Mouse (Mus musculus) neural tube, embryonic 11.5 days (tissue): Measurements from ENCODE around the gene Paxip1. TPM values are rescaled to one million over a fixed set of nuclear protein-coding genes. Genes with fewer than 3 reads are reported as not detected.
A peak's percentile ranks its signal among the peaks of the same experiment; 100 is the strongest.

Source experiments
- ATAC-seq: fragments of 200-750 bp; cut with Nextera tagmentation; 2 replicates; pipeline ENCODE4 v1.8.0; 2017; ENCODE audit warnings: moderate number of reproducible peaks, mild to moderate bottlenecking, moderate TSS enrichment, moderate library complexity; ENCODE audit not compliant: insufficient read depth, low FRiP score, low TSS enrichment
- DNase-seq: peaks from one replicate; pipeline ENCODE4 v3.0.0-alpha.2; 2015; ENCODE audit warnings: low spot score
- H3K27ac ChIP-seq: fragments of 300-500 bp; sonication (generic); 2 replicates; pipeline ENCODE4 v1.5.1; 2014; ENCODE audit warnings: low read depth, mild to moderate bottlenecking, low read length
- H3K27me3 ChIP-seq: fragments of 300-500 bp; sonication (generic); 2 replicates; pipeline ENCODE4 v1.6.1; 2014; ENCODE audit warnings: mild to moderate bottlenecking, low read length, mixed read lengths; ENCODE audit not compliant: control insufficient read depth, insufficient read depth
- H3K36me3 ChIP-seq: fragments of 300-500 bp; sonication (generic); 2 replicates; pipeline ENCODE4 v1.6.1; 2014; ENCODE audit warnings: mild to moderate bottlenecking, low read length, moderate library complexity, mixed read lengths; ENCODE audit not compliant: control insufficient read depth, insufficient read depth
- H3K4me1 ChIP-seq: fragments of 300-500 bp; sonication (generic); 2 replicates; pipeline ENCODE4 v1.6.1; 2014; ENCODE audit warnings: low read length, mixed read lengths; ENCODE audit not compliant: control insufficient read depth, insufficient read depth
- H3K4me2 ChIP-seq: fragments of 300-500 bp; sonication (generic); 2 replicates; pipeline ENCODE4 v1.6.1; 2014; ENCODE audit warnings: low read depth, mild to moderate bottlenecking, moderate library complexity
- H3K4me3 ChIP-seq: fragments of 300-500 bp; sonication (generic); 2 replicates; pipeline ENCODE4 v1.5.1; 2014; ENCODE audit warnings: low read depth, low read length
- H3K9ac ChIP-seq: fragments of 300-500 bp; sonication (generic); 2 replicates; pipeline ENCODE4 v1.6.1; 2014; ENCODE audit warnings: mild to moderate bottlenecking, low read length
- H3K9me3 ChIP-seq: fragments of 300-500 bp; sonication (generic); 2 replicates; pipeline ENCODE4 v1.6.1; 2016; ENCODE audit warnings: low read length; ENCODE audit not compliant: control insufficient read depth
- WGBS: fragments of 180-500 bp; shearing (Covaris S2); extraction: QIAGEN DNeasy Blood & Tissue Kit; methylation state at CpG from one replicate; pipeline ENCODE4 v1.1.7; 2014; 5-methylcytosine and 5-hydroxymethylcytosine counted together
- polyA plus RNA-seq: library from polyadenylated mRNA; unstranded; fragments of >200 nt; fragmentation: Nextera tagmentation; extraction: Ambion mirVana; gene quantifications from 2 replicates; pipeline ENCODE4 v1.2.1, GENCODE M21; 2014

Gene Paxip1
- polyA plus RNA-seq, result 51.9 and 53.2 TPM in 2 replicates

DNA sequence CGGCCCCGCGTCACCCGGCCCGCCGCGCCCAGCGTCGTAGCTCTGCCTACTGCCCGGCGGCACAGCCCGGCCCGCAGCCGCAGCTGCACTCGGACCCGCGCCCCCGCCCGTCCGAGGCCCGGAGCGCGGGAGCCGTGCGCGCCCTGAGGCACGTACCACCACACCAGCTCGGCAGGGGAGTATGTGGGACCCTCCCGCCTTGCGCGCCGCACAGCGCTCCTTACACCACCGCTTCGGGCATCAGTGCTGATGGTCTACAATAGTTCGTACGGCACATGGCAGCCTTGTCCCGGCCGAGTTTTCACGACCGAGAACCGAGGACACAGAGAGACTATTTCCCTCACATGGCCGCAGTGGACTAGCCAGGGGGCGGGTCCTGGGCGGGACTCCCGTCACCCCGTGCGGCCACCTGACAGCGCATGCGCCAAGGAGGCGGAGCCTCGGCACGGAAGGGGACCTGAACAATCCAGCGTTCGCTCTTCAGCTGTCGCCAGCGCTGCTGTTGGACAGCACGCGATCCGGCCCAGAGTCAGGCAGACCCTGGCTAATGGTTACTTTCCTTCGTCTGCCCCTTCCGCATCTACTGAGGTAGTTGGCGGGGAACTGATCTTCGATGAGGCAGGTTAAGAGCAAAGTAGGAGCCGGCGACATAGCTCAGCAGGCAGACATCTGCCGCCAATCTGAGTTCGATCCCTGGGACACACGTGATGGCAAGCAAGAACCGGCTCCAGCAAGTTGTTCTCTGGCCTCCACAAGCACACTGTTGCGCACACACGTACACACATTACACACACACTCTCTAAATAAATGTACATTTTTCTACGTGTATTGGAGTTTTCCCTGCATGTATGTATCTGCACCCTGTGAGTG, at the start of gene Paxip1:
Paxip1 (minus strand) TSS at position 389 of the 870 bp plus-strand sequence.
- Histone ChIP-seq H3K4me3 (peak within 1 kb of the TSS; percentile 76), H3K36me3 (peaks cover 11% of the 10 kb centered on the region), H3K27me3 (no peaks in the 10 kb centered on the region), H3K4me1 (peaks cover 11% of the 10 kb centered on the region), H3K4me2 (peak within 1 kb of the TSS; percentile 45), H3K9ac (peak within 1 kb of the TSS; percentile 78), H3K27ac (peak within 1 kb of the TSS; percentile 84), H3K9me3 (no peaks in the 10 kb centered on the region)
- DNase-seq (peak; percentile 98), ATAC-seq (peak; percentile 96)
- under 1% methylated on average over 73 of the region's 73 CpGs for WGBS

DNA sequence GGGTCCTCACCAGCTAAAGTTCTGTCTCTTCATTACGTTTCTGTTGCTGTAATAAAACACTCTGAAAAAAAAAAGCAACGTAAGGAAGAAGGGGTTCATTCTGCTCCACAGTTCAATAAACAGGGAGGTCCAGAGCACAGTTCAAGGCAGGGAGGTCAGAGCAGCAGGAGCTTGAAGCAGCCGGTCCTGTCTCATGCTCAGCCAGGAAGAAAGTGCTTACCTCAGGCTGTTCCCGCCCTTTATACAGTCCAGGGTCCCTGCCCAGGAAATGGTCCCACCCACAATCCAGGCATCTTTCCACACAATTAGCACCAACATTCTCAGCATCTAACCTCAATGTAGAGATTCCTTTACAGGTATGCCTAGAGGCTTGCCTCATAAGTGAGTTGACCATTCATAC, 46.6 kb upstream of the Paxip1 start:
- Histone ChIP-seq H3K27me3 (peaks cover 7% of the 10 kb centered on the region), H3K27ac (no peak overlapping the region), H3K36me3 (no peaks in the 10 kb centered on the region), H3K4me2 (no peak overlapping the region), H3K9ac (no peak overlapping the region), H3K4me3 (no peak overlapping the region), H3K9me3 (no peaks in the 10 kb centered on the region), H3K4me1 (no peaks in the 10 kb centered on the region)
- no peak for DNase-seq
- no peak for ATAC-seq
- WGBS, result 48% methylated on average over 4 of the region's 4 CpGs

DNA sequence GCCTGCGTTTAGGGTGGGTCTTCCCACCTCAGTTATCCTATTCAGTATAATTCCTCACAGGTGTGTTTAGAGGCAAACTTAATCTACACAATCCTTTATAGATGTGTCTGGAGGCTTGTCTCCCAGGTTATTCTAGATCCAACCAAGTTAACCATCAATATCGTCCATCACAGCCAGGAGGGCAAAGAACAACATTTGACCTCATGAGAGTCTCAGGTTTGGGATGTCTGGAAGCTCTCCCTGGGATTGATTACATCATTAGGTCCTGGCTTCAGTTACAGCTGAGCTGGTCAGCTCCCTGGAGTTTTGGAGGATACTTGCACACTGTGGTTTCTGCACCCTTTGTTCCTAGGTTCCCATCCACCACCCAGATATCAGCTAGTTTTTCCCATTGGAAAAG, 43.6 kb upstream of the Paxip1 start:
- no peak for ATAC-seq

DNA sequence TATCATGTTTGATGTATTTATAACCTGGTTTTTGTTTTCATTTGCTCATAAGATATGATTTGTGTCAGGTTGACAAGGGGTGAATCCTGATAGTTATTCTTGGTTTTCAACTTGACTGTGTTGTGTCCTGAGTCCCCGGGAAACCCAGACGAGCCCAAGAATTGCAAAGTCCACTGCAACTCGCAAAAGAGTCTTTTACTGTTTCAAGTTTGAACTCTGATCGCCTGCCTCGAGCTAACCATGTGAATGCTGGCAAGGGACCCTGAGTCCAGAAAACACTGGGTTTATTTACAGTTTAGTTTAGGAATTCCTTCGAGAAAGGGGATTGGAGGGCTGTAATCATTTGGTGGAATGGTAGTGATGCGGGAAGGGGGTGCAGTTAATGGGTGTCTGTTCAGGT, 36.5 kb upstream of the Paxip1 start:
- Histone ChIP-seq H3K9me3 (no peaks in the 10 kb centered on the region), H3K36me3 (no peaks in the 10 kb centered on the region), H3K4me3 (no peak overlapping the region), H3K9ac (no peak overlapping the region), H3K4me1 (no peaks in the 10 kb centered on the region), H3K27me3 (no peaks in the 10 kb centered on the region), H3K27ac (no peak overlapping the region), H3K4me2 (no peak overlapping the region)
- ATAC-seq (no peak), DNase-seq (no peak)
- 62% methylated on average over 7 of the region's 7 CpGs for WGBS

More for the DNA sequence above, 43.6 kb upstream of the Paxip1 start:
- no peak overlapping the region for H3K9ac ChIP-seq
- no peak overlapping the region for H3K27ac ChIP-seq
- 86% methylated on average over 2 of the region's 2 CpGs for WGBS
- no peaks in the 10 kb centered on the region for H3K9me3 ChIP-seq
- no peak for DNase-seq
- no peaks in the 10 kb centered on the region for H3K36me3 ChIP-seq
- no peak overlapping the region for H3K4me3 ChIP-seq
- H3K4me1 ChIP-seq, result no peaks in the 10 kb centered on the region
- H3K27me3 ChIP-seq, result no peaks in the 10 kb centered on the region
- no peak overlapping the region for H3K4me2 ChIP-seq

DNA sequence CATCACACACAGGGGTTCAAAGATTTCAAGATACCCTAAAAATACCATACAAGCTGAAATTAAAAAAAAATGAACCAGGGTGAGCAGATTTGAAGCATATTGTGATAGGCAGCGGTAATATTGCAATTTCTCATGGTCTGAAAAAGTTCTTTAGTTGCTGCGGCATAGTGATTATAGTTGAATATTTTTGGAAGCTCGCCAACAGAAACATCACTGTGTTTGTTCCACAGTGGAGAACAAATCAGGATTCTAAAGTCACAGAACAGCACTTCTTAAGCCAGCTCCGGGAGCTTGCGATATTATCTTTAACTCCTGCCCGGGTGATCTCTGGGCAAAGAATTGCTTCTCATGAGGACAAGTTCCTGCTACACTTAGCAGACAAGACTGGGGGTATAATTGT, 29.7 kb upstream of the Paxip1 start:
- no peak overlapping the region for H3K4me2 ChIP-seq
- H3K9me3 ChIP-seq, result no peaks in the 10 kb centered on the region
- H3K9ac ChIP-seq, result no peak overlapping the region
- no peaks in the 10 kb centered on the region for H3K4me1 ChIP-seq
- ATAC-seq (no peak), DNase-seq (no peak)
- no peak overlapping the region for H3K4me3 ChIP-seq
- no peaks in the 10 kb centered on the region for H3K36me3 ChIP-seq
- 88% methylated on average over 6 of the region's 6 CpGs for WGBS
- no peak overlapping the region for H3K27ac ChIP-seq
- no peaks in the 10 kb centered on the region for H3K27me3 ChIP-seq

DNA sequence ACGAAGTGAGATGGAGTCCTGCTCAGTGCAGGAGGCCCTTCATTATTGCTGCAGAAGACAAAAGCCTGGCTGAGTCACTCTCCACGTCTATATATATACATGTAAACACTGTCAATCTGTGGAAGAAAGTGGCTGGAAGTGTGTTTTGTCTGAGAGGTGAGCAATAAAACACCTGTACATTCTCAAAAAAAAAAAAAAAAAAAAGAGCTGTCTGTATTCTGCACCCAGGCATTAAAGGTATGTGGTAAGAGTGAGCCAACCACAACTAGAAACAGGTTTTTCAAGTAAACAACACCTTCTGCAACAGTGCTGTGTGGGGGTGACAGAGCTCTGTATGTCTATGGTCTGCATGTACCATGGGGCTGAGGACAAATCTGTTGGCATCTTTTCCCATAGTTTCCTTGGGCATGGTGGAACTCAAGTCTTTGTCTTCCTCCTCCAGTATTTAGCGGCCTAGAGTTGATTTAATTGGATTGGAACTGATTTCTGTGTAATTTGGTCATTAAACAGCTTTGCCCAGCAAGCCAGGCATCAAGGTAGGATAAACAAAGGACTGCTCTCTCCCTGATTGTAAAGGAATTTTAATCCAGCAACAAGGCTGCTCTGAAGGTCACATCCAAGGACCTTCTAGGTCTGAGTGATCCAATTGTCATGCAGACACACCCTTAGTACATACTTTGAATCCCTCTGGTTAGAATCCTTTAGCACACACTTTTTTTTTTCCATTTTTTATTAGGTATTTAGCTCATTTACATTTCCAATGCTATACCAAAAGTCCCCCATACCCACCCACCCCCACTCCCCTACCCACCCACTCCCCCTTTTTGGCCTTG, 27.6 kb upstream of the Paxip1 start:
- Histone ChIP-seq H3K4me3 (no peak overlapping the region), H3K27me3 (no peaks in the 10 kb centered on the region), H3K4me1 (no peaks in the 10 kb centered on the region), H3K9me3 (no peaks in the 10 kb centered on the region), H3K9ac (no peak overlapping the region), H3K36me3 (no peaks in the 10 kb centered on the region), H3K4me2 (no peak overlapping the region), H3K27ac (no peak overlapping the region)
- no peak for DNase-seq
- ATAC-seq, result no peak
- WGBS, result 64% methylated on average over 3 of the region's 3 CpGs

DNA sequence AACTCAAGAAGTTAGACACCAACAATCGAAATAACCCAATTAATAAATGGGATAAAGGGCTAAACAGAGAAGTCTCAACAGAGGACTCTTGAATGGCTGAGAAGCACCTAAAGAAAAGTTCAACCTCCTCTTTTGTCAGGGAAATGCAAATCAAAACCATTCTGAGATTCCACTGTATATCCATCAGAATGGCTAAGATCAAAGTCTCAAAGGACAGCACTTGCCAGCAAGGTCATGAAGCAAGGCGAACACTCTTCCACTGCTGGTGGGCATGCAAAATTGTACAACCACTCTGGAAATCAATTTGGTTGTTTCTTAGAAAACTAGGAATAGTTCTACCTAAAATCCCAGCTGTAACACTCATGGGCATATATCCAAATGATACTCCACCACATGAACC, 22.8 kb upstream of the Paxip1 start:
- ATAC-seq, result no peak
- Histone ChIP-seq H3K4me3 (no peak overlapping the region), H3K9me3 (no peaks in the 10 kb centered on the region), H3K27ac (no peak overlapping the region), H3K4me1 (no peaks in the 10 kb centered on the region), H3K9ac (no peak overlapping the region), H3K36me3 (no peaks in the 10 kb centered on the region), H3K4me2 (no peak overlapping the region), H3K27me3 (no peaks in the 10 kb centered on the region)
- DNase-seq, result no peak
- WGBS, result 86% methylated on average over 2 of the region's 2 CpGs

DNA sequence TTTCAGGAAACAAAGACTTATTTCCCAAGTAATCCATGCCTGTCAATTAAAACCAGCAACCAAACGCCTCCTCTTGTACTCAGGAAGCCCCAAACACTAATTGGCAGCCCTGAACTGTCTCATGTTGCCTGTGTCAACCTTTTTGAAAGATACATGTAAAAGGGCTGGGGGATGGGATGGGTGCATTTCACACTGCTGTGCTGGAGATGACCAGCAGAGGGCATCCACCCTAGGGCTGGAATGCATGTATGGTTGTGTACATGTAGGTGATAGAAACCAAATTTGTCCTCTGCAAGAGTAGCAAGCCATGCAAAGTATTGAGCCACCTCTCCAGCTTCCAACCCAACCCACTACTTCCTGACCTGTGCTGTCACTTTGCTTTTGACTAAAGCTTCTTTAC, 2.4 kb upstream of the Paxip1 start:
- H3K36me3 ChIP-seq, result no peaks in the 10 kb centered on the region
- no peak overlapping the region for H3K9ac ChIP-seq
- no peaks in the 10 kb centered on the region for H3K27me3 ChIP-seq
- DNase-seq (peak; percentile 74), ATAC-seq (no peak)
- H3K9me3 ChIP-seq, result no peaks in the 10 kb centered on the region
- no peak overlapping the region for H3K4me2 ChIP-seq
- H3K27ac ChIP-seq, result no peak overlapping the region
- 28% methylated on average over 1 of the region's 1 CpGs for WGBS
- H3K4me3 ChIP-seq, result no peak overlapping the region
- peaks cover 11% of the 10 kb centered on the region for H3K4me1 ChIP-seq
